Mouse (Mus musculus): Measurements from ENCODE around the gene Ctcf.

The Ctcf gene

GRCm38 (mm10) chr8:105700966-105701824 is 64.8 kb downstream of the Ctcf start, which contains the start of the genes Acd and Pard6a:
TSS of gene Acd (minus strand) at chr8:105701102.
TSS of gene Pard6a (plus strand) at chr8:105701148.
- DNase-seq (ENCODE audit: low read depth) = peak; percentile 97

- no peak for DNase-seq (ENCODE audit: low read depth)
Measured at GRCm38 (mm10) chr8:105702001-105702401, 65.6 kb downstream of the Ctcf start.

- no peak for DNase-seq (ENCODE audit: low read depth)
Measured at GRCm38 (mm10) chr8:105702731-105703415, 66.5 kb downstream of the Ctcf start.

- DNase-seq (ENCODE audit: low read depth) = no peak
Measured at GRCm38 (mm10) chr8:105704146-105704812, 67.9 kb downstream of the Ctcf start.

GRCm38 (mm10) chr8:105704955-105705354 is 68.6 kb downstream of the Ctcf start:
- DNase-seq (ENCODE audit: low read depth) = no peak

GRCm38 (mm10) chr8:105706426-105706825 is 70.1 kb downstream of the Ctcf start:
- no peak for DNase-seq (ENCODE audit: low read depth)

GRCm38 (mm10) chr8:105707498-105708403 is 71.4 kb downstream of the Ctcf start, which contains the start of the genes 4933405L10Rik and Enkd1:
TSS of gene 4933405L10Rik (plus strand) at chr8:105707655.
TSS of gene Enkd1 (minus strand) at chr8:105708210.
- peak; percentile 92 for DNase-seq (ENCODE audit: low read depth)

- DNase-seq (ENCODE audit: low read depth) = no peak
Measured at GRCm38 (mm10) chr8:105708675-105709074, 72.3 kb downstream of the Ctcf start.

GRCm38 (mm10) chr8:105709317-105709716 is 72.9 kb downstream of the Ctcf start:
- DNase-seq (ENCODE audit: low read depth) = no peak

- DNase-seq (ENCODE audit: low read depth) = no peak
Measured at GRCm38 (mm10) chr8:105712286-105712685, 75.9 kb downstream of the Ctcf start.

GRCm38 (mm10) chr8:105714139-105714538 is 77.8 kb downstream of the Ctcf start:
- peak; percentile 96 for DNase-seq (ENCODE audit: low read depth)

GRCm38 (mm10) chr8:105715042-105715441 is 78.7 kb downstream of the Ctcf start:
- no peak for DNase-seq (ENCODE audit: low read depth)

GRCm38 (mm10) chr8:105716302-105716945 is 80.1 kb downstream of the Ctcf start:
- DNase-seq (ENCODE audit: low read depth) = no peak

- DNase-seq (ENCODE audit: low read depth) = no peak
Measured at GRCm38 (mm10) chr8:105719637-105720036, 83.3 kb downstream of the Ctcf start.

GRCm38 (mm10) chr8:105722861-105723260 is 86.5 kb downstream of the Ctcf start:
- DNase-seq (ENCODE audit: low read depth) = no peak

GRCm38 (mm10) chr8:105725726-105726125 is 89.4 kb downstream of the Ctcf start:
- no peak for DNase-seq (ENCODE audit: low read depth)

GRCm38 (mm10) chr8:105727397-105728124 is 91.2 kb downstream of the Ctcf start:
- DNase-seq (ENCODE audit: low read depth) = peak; percentile 47

- no peak for DNase-seq (ENCODE audit: low read depth)
Measured at GRCm38 (mm10) chr8:105732186-105732585, 95.8 kb downstream of the Ctcf start.
